Comparison of ENCODE assay signal across 27 mouse cellular contexts in the genomic region with DNA sequence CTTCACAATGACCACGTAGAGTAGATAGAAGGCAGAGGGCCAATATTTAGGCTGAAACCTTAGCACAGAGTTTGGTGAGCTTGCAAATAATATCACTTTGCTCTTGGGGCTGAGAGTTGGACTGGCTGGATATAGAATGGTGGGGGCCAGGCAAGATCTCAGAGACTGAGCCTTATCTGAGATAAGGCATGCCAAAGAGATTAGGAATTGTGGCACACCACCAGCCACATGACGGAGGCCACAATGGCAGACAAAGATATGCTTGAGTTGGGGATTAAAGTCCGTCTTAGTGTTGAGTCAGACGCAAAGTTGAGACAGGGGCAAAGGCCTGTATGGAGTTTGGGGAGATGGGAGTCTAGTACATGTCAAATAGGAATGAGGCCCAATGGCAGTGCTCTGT. TPM values are rescaled to one million over a fixed set of nuclear protein-coding genes. Genes with fewer than 3 reads are reported as not detected.
DNase-seq lines count a peak whose midpoint lies in the region; ATAC-seq and TF ChIP-seq lines count a peak whose summit lies in the region.
"Had no signal": no experiment of that assay in that cellular context is flagged by ENCODE, and none has a peak within 500 bp of the region (broad histone marks: within the 10 kb centered on the region; RNA-seq: fewer than 3 reads in every experiment).

No protein-coding gene starts in this region.

- DNase-seq in heart, adult 11 months, result peak; percentile 37
- DNase-seq in heart, embryonic 10.5 days (ENCODE audit: low spot score), result no peak
- no peak for DNase-seq in adrenal gland, adult (ENCODE audit: inconsistent age in 2 of 2, low spot score in 1 of 2)
- DNase-seq: adrenal gland, adult 8-10 months; adrenal gland, postnatal 25 days; B cell, adult 2 months; cerebellum, adult 11 months; cerebellum, adult 18-20 months; cerebellum, adult 8-10 months; cerebellum, adult 9-11 months; cerebellum, postnatal 14 days; cerebellum, postnatal 36 days; embryo, embryonic 11 days had no signal

- TF ChIP-seq CTCF in intestine, postnatal 0 days (IDR thresholded peaks at IDR 0.05; ENCODE audit: low read depth), result no peak

- no peak overlapping the region for H3K27ac ChIP-seq in heart, embryonic 10.5 days
- no peak overlapping the region for H3K27ac ChIP-seq in intestine, embryonic 15.5 days
- peak overlapping the region; percentile 21; the same call in 1 of the 2 replicates for H3K27ac ChIP-seq in intestine, postnatal 0 days (ENCODE audit: low read depth, low read length)
- H3K27ac ChIP-seq: embryonic facial prominence, embryonic 13.5 days; embryonic facial prominence, embryonic 15.5 days; forebrain, embryonic 10.5 days; forebrain, embryonic 12.5 days had no signal

- 60% methylated on average over 4 of the region's 4 CpGs for WGBS in heart, embryonic 10.5 days
- 75% methylated on average over 4 of the region's 4 CpGs for WGBS in intestine, embryonic 15.5 days
- WGBS in intestine, postnatal 0 days, result 60% methylated on average over 4 of the region's 4 CpGs

- peaks cover 10% of the 10 kb centered on the region; the same call in 1 of the 2 replicates for H3K4me1 ChIP-seq in heart, embryonic 10.5 days
- H3K4me1 ChIP-seq in intestine, embryonic 15.5 days (replicated peaks), result no peaks in the 10 kb centered on the region
- no peaks in the 10 kb centered on the region for H3K4me1 ChIP-seq in intestine, postnatal 0 days (replicated peaks; ENCODE audit: control insufficient read depth, insufficient read depth, low read length)
- H3K4me1 ChIP-seq: embryonic facial prominence, embryonic 13.5 days; embryonic facial prominence, embryonic 15.5 days; forebrain, embryonic 10.5 days; forebrain, embryonic 12.5 days had no signal

- peak; percentile 86 for ATAC-seq in intestine, embryonic 15.5 days
- peak; percentile 89 for ATAC-seq in intestine, postnatal 0 days
- ATAC-seq in frontal cortex, adult (ENCODE audit: low TSS enrichment), result no peak
- ATAC-seq: CD4-positive, CD25-positive, alpha-beta regulatory T cell, adult 4 months; forebrain, embryonic 14.5 days; forebrain, embryonic 16.5 days had no signal

- no peaks in the 10 kb centered on the region for H3K36me3 ChIP-seq in heart, embryonic 10.5 days
- H3K36me3 ChIP-seq in intestine, embryonic 15.5 days, result no peaks in the 10 kb centered on the region
- no peaks in the 10 kb centered on the region for H3K36me3 ChIP-seq in intestine, postnatal 0 days (ENCODE audit: control insufficient read depth, insufficient read depth)
- H3K36me3 ChIP-seq: embryonic facial prominence, embryonic 13.5 days; embryonic facial prominence, embryonic 15.5 days; forebrain, embryonic 10.5 days; forebrain, embryonic 12.5 days; G1E had no signal

- H3K9me3 ChIP-seq in heart, embryonic 10.5 days, result no peaks in the 10 kb centered on the region
- H3K9me3 ChIP-seq in intestine, embryonic 15.5 days, result no peaks in the 10 kb centered on the region
- H3K9me3 ChIP-seq in intestine, postnatal 0 days (ENCODE audit: control insufficient read depth), result no peaks in the 10 kb centered on the region
- H3K9me3 ChIP-seq: embryonic facial prominence, embryonic 13.5 days; embryonic facial prominence, embryonic 15.5 days; forebrain, embryonic 10.5 days; forebrain, embryonic 12.5 days had no signal

- H3K9ac ChIP-seq in intestine, embryonic 15.5 days, result no peak overlapping the region
- no peak overlapping the region for H3K9ac ChIP-seq in intestine, postnatal 0 days (ENCODE audit: low read depth, low read length)
- H3K9ac ChIP-seq: embryonic facial prominence, embryonic 13.5 days; embryonic facial prominence, embryonic 15.5 days; forebrain, embryonic 12.5 days had no signal

- no peak overlapping the region for H3K4me2 ChIP-seq in intestine, embryonic 15.5 days (replicated peaks)
- H3K4me2 ChIP-seq in intestine, postnatal 0 days (replicated peaks; ENCODE audit: low read depth), result no peak overlapping the region
- H3K4me2 ChIP-seq: embryonic facial prominence, embryonic 13.5 days; embryonic facial prominence, embryonic 15.5 days; forebrain, embryonic 12.5 days had no signal

- H3K27me3 ChIP-seq in heart, embryonic 10.5 days (ENCODE audit: insufficient read depth, poor library complexity, severe bottlenecking), result no peaks in the 10 kb centered on the region
- no peaks in the 10 kb centered on the region for H3K27me3 ChIP-seq in intestine, embryonic 15.5 days (replicated peaks)
- no peaks in the 10 kb centered on the region for H3K27me3 ChIP-seq in intestine, postnatal 0 days (replicated peaks; ENCODE audit: control insufficient read depth, insufficient read depth, low read length)
- H3K27me3 ChIP-seq: CH12.LX; embryonic facial prominence, embryonic 13.5 days; embryonic facial prominence, embryonic 15.5 days; forebrain, embryonic 12.5 days had no signal

- no peak overlapping the region for H3K4me3 ChIP-seq in heart, embryonic 10.5 days
- H3K4me3 ChIP-seq in intestine, embryonic 15.5 days (replicated peaks), result no peak overlapping the region
- H3K4me3 ChIP-seq in intestine, postnatal 0 days (ENCODE audit: low read depth, low read length), result no peak overlapping the region
- H3K4me3 ChIP-seq: embryonic facial prominence, embryonic 13.5 days; embryonic facial prominence, embryonic 15.5 days; erythroblast, embryonic 14.5 days; forebrain, embryonic 10.5 days; forebrain, embryonic 12.5 days had no signal

RNA-seq across cellular contexts. Expression of gene C8b, which starts 26.0 kb away (rescaled TPM):
- polyA plus RNA-seq in heart, embryonic 10.5 days (2016; fragmentation: Nextera tagmentation; extraction: Ambion mirVana), result 0.31 TPM in 1 of 2 replicates, not detected in the other
- polyA plus RNA-seq in intestine, embryonic 15.5 days (2015; fragmentation: Nextera tagmentation; extraction: Ambion mirVana), result 0.52 and 0.81 TPM in 2 replicates
- polyA plus RNA-seq in intestine, postnatal 0 days (2015; fragmentation: Nextera tagmentation; extraction: Ambion mirVana), result 2.9 and 3.0 TPM in 2 replicates
- polyA plus RNA-seq: CD4-positive, CD25-positive, alpha-beta regulatory T cell, adult 4 months; embryonic facial prominence, embryonic 11.5 days; embryonic facial prominence, embryonic 13.5 days; erythroblast, embryonic 14.5 days; forebrain, embryonic 10.5 days; forebrain, embryonic 12.5 days; forebrain, embryonic 14.5 days; G1E had no signal
